Mouse (Mus musculus) ovary, postnatal 14 days (tissue): ENCODE data around the gene Stox2.

ENCODE experiments used
- DNase-seq: peaks from one replicate; pipeline ENCODE4 v3.0.0; 2022; ENCODE audit warnings: low spot score

Stox2 gene

GRCm38 (mm10) chr8:47242207-47243004, 203.8 kb downstream of the Stox2 start:
- DNase-seq: peak; percentile 35

DNA sequence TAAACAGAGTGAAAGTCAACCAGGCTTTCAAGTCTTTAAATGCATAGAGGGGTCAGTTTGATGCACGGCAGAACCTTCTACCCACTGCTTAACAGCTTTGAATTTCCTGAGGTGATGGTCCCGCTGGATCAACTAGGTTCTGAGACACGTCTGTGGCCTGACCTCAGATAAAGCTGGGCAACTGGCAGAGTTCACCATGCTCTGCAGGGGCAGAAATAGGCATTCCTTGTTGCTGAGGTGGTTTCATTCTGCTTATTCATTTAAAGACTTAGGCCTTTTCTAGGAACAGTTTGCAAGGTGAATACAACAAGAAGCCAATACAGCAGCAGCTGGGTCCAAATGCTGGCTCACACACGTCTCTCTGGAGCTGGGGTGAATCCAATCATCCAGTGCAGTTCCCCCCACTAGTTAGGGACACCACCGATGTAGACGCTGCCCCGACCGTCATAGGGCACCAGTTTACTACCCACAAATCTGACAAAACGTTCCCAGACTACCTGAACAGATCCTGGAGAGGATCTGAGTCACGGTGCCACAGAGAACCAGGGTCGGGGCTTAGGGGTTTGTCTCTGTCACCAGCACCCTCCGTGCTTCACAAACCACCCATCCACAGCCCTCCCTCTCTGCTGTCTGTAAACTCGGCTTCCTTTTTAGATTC, 204.6 kb downstream of the Stox2 start:
- DNase-seq: no peak

DNA sequence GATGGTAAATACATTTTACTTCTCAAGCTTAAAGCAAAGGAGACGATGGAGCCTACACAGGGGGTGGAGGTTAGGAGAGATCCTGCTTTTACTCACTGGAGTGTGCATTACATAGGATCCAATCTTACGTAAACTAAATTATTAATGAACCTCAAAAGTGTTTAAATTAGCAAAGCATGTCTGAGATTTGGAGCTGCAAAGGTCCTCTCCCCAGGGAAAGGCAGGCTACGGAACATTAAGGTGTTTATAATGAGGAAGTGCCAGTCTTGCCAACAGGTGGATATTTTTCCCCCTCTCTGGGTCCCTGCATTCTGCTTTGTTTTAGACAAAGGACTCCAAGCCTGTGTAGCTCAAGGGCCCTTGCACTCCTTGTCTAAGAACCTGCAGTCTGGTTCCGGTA, 205.3 kb downstream of the Stox2 start:
- DNase-seq: no peak

DNA sequence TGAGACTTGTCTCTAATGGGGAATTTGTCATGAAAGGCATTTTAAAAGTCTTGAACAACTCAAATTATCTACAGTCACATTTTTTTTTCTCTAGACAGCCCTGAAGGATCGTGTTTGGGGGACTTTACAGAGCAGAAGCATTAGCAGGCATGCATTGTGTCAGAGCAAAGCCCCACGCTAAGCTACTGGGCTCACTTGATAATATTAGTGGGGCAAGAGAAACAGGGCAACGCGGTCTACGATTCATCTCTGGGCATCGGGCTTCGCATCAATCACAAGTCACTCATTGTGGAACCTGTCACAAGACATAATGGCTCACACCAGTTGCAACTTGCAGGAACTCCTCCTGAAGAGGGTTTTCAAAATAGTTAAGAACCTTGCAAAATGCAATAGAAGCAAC, 205.9 kb downstream of the Stox2 start:
- DNase-seq: no peak

DNA sequence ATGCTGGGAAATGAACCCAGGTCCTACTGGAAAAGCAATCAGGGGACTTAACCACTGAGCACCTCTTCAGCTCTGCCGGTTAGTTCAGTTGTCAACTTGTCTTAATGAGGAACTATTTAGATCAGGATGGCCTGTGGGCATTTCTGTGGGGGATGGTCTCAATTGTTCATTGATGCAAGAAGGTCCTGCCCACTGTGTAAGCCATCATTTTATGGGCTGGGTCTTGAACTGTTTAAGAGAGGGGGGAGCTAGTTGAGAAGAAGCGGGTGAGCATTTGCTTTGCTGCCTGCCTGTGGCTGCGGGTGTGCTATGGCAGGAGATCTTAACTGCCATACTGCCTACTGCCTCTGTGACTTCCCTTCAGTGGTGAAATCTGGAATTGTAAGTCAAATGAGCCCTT, 214.1 kb downstream of the Stox2 start:
- DNase-seq: no peak

DNA sequence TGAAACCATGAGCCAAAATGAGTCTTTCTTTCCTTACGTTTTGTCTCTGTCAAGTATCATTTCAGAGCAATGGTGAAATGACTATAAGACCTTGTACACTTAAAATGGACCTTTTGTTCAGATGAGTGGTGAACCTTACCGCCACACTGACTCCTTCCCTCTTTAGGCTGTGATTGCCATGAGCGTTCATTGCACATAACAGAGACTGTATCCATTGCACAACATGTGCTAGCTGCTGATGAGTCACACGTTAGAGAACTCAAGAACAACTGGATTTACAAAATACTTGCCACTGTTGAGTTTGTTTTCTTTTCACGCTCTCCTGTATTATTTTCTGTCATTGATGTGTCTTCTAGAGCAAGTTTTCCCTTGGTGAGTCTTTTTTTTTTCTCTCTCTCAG, 216.1 kb downstream of the Stox2 start:
- DNase-seq: no peak

DNA sequence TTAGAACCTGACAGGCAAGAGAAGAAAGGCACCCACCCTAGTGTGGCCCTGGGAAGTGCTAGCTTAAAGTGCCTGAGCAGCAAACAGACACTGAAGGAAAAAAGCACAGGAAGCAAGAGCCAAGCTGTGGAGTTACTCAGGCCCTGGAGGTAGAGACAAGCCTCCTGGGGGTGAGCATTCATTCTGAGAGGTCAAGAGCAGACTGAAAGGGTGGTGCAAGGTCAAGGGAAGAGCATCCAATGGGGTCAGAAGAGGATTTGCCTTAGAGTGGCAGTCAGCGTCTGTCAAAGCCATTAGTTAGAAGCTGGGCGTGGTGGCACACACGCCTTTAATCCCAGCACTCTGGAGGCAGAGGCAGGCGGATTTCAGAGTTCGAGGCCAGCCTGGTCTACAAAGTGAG, 224.3 kb downstream of the Stox2 start:
- no peak for DNase-seq

DNA sequence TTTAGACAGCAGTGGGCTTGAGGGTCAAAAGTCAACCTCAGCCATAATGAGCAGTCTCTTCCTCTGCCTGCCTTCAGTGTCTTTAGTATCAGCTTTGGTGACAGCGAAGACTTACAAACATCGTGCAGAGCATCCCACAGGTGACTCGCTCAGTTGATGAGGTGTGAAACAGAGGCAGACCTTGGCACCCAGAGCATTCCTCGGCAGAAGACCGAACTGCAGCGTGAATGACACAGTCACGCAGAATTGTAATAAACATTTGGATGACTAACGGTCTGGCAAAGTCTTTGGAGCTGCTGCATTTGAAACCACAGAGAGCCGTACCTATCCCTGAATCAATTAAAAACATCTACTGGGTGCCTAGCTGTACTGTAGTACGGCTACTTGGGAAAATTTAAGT, 225.0 kb downstream of the Stox2 start:
- DNase-seq: no peak

- DNase-seq: no peak
Observed at GRCm38 (mm10) chr8:47220390-47220789, 225.8 kb downstream of the Stox2 start.

DNA sequence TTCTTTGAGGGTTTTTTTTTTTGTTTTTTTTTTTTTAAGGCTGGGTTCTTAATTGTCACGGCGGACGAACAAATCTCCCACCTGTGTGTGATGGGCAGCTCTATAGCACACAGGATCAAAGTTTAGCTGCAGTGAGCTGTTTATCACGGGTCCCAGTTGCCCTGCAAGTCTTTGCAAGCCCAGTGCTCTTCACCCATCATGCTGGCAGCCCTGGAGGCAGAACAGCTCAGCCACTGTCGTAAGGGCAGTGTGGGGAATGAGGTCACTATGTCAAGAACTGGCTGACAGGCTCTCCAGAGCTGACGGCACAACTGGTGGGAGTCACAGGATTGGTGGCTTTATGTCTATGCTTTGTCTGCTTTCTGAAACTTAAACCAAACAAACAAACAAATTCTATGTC, 227.6 kb downstream of the Stox2 start:
- no peak for DNase-seq

DNA sequence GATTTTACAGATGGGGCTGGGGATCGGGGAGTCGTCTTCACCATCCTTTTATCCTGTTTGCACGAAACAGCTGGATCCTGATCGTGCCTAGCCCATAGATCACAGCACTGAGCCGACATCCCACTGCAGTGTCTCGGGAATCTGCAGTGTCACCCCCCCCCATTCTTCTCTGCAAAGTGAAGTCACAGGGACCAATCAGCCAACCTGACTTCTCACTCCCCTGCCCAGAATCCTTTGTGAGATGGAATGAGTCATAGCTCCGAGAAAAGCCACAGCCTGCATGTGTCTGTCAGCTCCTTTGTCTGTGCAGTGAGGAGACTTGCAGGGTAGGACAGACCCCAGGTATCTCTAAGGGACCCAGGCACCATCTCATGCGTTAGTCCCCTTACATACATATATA, 228.1 kb downstream of the Stox2 start:
- DNase-seq: no peak

DNA sequence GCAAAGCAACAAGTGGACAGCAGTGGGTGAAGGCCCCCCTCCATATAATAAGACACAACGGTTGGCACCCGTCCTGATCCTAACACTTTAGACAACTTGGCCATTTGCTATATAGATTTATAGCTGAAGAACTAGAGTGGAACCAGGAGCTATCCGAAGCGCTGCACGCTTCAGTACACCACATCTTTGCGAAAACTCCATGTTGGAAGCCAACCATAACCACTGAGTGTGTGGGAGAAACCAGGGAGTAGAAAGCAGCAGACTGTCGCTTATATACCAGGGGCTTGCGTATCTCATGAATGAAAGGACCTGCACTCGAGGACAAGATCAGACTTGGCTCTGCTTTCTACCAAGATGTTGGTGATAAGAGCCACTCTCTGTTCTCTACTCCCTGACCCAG, 234.0 kb downstream of the Stox2 start:
- DNase-seq: no peak

- no peak for DNase-seq
Observed at GRCm38 (mm10) chr8:47211226-47211625, 234.9 kb downstream of the Stox2 start.

DNA sequence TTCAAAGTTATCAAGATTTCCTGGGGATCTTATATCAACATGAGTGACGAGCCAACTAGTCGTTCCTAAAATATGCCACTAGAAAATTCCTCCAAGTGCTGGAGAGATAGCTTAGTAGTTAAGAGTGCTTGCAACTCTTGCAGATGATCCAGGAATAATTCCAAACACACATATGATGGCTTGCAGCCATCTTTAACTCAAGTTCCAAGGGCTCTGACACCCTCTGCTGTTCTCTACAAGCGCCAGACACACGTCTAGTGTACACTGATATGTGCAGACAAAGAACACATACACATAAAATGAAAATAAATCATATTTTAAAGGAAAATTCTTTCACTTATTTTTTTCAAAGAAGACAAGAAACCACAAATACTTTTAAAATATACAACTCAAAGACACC, 237.9 kb downstream of the Stox2 start:
- DNase-seq: no peak

GRCm38 (mm10) chr8:47206640-47207237, 239.4 kb downstream of the Stox2 start:
- no peak for DNase-seq

DNA sequence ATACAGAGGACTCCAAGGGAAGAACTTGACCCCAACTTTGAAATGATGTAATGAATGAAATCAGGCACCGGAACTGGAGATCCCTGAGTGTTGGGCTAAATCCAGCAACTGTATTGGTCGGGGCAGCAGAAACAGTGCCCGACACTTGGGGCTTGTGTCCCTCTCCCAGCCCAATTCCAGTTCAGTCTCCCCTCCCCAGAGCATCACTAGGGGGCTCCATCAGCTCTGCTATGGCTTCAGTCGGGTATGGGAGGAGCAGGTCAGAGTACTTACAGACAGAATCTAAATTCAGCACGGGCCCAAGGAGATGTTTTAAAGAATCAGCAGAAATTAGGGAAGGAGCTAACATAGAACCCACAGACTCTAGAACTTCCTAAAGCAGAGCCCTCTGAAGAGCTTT, 240.7 kb downstream of the Stox2 start:
- DNase-seq: no peak

GRCm38 (mm10) chr8:47196391-47196790, 249.8 kb downstream of the Stox2 start:
- DNase-seq: no peak

- DNase-seq: no peak
Observed at GRCm38 (mm10) chr8:47193321-47193996, 252.7 kb downstream of the Stox2 start.

GRCm38 (mm10) chr8:47191444-47192365, 254.5 kb downstream of the Stox2 start:
- DNase-seq: no peak

GRCm38 (mm10) chr8:47185396-47185795, 260.8 kb downstream of the Stox2 start:
- no peak for DNase-seq

DNA sequence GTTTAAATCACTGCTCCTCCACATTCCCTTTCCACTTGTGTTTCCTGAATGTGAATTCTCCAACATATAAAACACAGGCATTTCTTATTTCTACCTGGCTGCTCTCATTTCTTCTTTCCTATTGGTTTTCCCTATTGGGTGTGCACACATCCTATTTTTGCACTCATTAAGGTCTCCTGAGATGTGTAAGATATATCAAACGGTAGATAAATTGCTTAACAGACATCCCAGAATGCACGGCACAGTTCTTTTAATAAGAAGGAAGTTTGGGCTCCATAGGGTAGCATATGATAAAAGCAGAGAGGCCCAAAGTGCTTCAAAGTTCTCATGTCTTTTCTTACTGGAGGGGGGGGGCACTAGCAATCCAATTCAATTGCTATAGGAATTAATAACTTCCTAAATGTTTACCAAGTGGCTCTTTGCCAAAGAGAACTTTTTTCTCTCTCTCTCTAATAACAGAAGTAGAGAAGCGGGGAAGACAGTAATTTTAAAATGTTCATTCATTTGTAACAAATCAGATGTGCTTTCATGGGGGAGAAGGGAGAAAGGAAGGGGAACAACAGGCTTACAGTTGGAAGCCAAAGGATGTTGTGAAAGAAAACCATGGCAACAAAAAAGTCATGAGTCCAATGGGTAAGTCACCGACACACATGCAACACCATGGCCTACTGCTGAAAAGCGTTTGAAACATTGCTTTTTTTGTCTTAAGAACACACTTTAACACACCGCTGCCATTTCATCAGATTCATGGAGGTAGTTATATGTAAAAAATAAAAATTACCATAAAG, 263.2 kb downstream of the Stox2 start:
- DNase-seq: no peak
